Mouse (Mus musculus): Measurements from ENCODE around the gene Alad. TPM values are rescaled to one million over a fixed set of nuclear protein-coding genes. Genes with fewer than 3 reads are reported as not detected.
A peak's percentile ranks its signal among the peaks of the same experiment; 100 is the strongest.

Alad gene
- polyA plus RNA-seq, 1 experiment from 2014 or later: 156 TPM

DNA sequence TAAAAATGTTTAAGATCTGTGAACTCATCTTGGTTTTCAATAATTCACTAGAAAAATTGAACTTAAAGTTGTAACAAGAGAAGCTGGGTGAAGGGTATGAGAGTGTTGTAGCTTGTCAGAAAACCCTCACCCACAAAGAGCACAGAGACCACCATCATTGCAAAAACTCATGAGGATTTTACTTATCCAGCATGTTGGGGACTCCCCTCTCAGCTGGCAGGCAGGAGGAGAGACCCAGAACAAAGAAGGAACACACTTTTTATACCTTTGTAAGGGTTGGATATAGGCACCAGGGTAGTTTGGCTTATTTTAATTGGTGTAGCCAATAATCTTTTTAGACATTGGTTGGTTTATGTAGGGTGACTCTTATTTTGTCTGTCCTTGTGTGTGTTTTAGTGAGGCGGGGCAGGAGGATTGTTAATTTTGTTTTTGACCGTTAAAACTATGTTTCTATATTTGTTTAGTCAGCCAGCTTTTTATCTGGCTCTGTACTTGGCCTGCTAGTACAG is 1.2 kb upstream of the Alad start:
- Histone ChIP-seq H3K36me3 (ENCODE audit: control insufficient read depth, insufficient read depth) (no peaks in the 10 kb centered on the region; the same call in 1 of the 2 replicates), H3K4me3 (ENCODE audit: low read depth, low read length) (no peak overlapping the region), H3K9ac (ENCODE audit: low read depth, low read length) (no peak overlapping the region), H3K27ac (ENCODE audit: low read depth, low read length) (no peak overlapping the region), H3K4me1 (replicated peaks; ENCODE audit: control insufficient read depth, insufficient read depth, low read length) (peaks cover 2% of the 10 kb centered on the region), H3K27me3 (replicated peaks; ENCODE audit: control insufficient read depth, insufficient read depth, low read length) (no peaks in the 10 kb centered on the region), H3K4me2 (replicated peaks; ENCODE audit: low read depth) (no peak overlapping the region), H3K9me3 (ENCODE audit: control insufficient read depth) (no peaks in the 10 kb centered on the region)
- 67% methylated on average over 2 of the region's 2 CpGs for WGBS
- no peak for TF ChIP-seq CTCF (IDR thresholded peaks at IDR 0.05; ENCODE audit: low read depth)
- ATAC-seq: no peak

DNA sequence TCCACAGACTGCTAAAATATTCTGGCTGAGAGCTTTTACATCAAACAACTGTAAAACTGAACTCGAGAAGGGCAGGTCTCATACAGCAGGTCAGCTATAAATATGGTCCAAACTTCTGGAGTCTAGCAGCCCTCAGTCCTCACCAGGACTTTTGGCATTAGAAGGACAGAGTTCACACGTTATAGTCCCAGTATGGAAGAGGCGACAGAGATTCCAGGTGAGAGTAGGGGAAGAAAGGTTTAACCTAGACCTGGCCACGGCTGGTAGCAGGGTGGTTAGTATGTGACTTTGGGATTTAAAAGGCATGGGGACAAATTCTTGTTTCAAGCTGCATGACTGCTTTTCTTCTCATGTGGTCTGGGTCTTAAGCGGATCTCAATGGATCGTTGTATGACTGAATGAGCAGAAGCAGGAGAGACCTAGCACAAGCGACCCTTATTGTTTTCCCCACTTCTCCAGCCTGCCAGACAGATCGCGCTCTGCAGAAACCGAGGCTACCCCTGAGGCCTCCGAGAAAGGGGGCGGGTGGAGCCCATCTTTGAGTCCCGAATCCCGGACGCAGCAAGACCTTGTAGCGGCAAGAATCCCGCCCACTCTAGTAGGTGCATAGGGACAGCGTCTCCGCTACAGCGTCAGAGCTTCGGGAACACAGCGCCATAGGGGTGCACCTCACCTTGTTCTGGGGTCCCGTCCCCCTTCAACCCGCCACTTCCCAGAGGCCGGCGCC is 433 bp downstream of the Alad start:
- 2% methylated on average over 26 of the region's 26 CpGs for WGBS

DNA sequence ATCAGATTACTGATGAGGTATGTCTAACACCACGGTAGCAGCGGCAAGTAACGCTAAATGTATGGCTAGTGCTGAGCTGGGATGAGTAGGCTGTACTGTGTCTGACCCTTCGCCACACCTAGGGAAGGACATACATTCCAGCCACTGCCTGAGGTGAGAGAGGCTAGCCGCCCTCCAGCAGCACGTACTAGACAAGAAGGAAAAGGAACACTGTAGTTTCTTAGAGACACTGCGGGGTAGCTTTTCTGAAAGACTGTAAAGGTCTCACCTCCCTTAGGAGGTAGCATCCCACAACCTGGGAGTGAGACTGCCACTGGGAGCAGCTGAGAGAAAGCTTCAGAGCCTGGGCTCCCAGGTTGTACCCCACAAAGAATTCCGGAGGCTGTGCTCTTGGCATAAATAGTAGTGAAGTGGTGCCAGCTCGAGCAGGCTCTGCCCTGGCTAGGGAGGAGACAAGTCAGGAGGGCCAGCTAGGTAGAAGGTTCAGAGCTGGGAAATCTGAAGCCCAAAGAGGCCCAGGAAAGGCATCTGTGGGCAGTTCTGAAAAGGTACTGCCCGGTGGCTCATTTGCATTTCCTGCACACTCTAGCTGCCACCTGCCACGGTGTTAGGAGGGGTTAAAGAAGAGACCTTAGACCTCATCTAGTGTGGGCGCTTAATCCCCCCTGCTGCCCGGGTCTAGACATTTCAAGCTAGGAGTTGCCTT is 1.1 kb downstream of the Alad start:
- Histone ChIP-seq H3K27me3 (replicated peaks; ENCODE audit: control insufficient read depth, insufficient read depth, low read length) (no peaks in the 10 kb centered on the region), H3K36me3 (ENCODE audit: control insufficient read depth, insufficient read depth) (peaks cover 7% of the 10 kb centered on the region; the same call in 1 of the 2 replicates), H3K9ac (ENCODE audit: low read depth, low read length) (peak overlapping the region; percentile 81), H3K4me2 (replicated peaks; ENCODE audit: low read depth) (peak overlapping the region; percentile 89), H3K27ac (ENCODE audit: low read depth, low read length) (peak overlapping the region; percentile 82), H3K9me3 (ENCODE audit: control insufficient read depth) (no peaks in the 10 kb centered on the region), H3K4me3 (ENCODE audit: low read depth, low read length) (peak overlapping the region; percentile 74), H3K4me1 (replicated peaks; ENCODE audit: control insufficient read depth, insufficient read depth, low read length) (peaks cover 11% of the 10 kb centered on the region)
- peak; percentile 27; the same call in 1 of the 2 replicates for TF ChIP-seq CTCF (IDR thresholded peaks at IDR 0.05; ENCODE audit: low read depth)
- ATAC-seq: peak; percentile 26
- WGBS: 22% methylated on average over 13 of the region's 13 CpGs

More for the DNA sequence above, 433 bp downstream of the Alad start:
- Histone ChIP-seq H3K9ac (ENCODE audit: low read depth, low read length) (peak overlapping the region; percentile 81), H3K27me3 (replicated peaks; ENCODE audit: control insufficient read depth, insufficient read depth, low read length) (no peaks in the 10 kb centered on the region), H3K27ac (ENCODE audit: low read depth, low read length) (peak overlapping the region; percentile 82), H3K4me2 (replicated peaks; ENCODE audit: low read depth) (peak overlapping the region; percentile 89), H3K36me3 (ENCODE audit: control insufficient read depth, insufficient read depth) (no peaks in the 10 kb centered on the region; the same call in 1 of the 2 replicates), H3K4me1 (replicated peaks; ENCODE audit: control insufficient read depth, insufficient read depth, low read length) (peaks cover 11% of the 10 kb centered on the region), H3K4me3 (ENCODE audit: low read depth, low read length) (peak overlapping the region; percentile 74), H3K9me3 (ENCODE audit: control insufficient read depth) (no peaks in the 10 kb centered on the region)
- TF ChIP-seq CTCF (IDR thresholded peaks at IDR 0.05; ENCODE audit: low read depth): no peak
- ATAC-seq: peak; percentile 39

DNA sequence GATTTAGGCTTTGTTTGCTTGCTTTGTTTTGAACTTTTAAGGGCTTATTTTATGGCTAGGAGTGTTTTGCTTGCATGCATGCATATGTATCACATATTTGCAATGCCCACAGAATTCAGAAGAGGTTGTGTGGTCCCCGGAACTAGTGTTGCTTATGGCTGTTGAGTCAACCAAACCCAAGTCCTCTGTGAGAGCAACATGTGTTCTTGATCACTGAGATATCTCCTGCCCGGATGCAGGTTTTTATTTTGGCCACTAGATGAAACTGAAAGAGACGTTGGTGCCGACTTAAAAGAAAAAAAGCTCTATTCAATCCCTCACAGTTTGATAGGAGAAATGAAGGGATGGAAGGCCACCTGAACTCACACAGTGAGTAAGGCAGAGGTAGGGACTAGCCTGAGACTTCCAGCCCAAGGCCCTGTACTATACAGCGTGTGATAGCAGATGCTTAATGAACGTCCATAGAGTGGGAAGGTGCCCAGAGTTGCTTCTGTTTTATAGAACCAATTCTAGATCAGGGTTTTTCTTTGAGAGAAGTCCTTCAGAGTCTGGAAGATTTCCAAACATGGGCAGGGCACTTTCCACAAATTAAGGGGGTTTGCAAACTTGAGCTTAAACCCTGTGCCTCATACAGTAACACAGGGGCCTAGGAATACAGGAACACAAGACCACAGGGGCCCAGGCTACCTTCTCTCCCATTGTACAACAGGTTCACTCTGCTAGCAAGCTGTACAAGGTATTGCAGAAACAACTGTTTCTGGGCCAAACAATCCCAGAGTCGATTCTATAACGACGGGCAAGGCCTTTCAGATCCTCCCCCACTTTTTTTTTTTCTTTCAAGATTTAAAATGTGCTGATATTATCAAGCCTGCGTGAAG is 1.9 kb downstream of the Alad start:
- Histone ChIP-seq H3K9ac (ENCODE audit: low read depth, low read length) (peak overlapping the region; percentile 81; the same call in 1 of the 2 replicates), H3K4me3 (ENCODE audit: low read depth, low read length) (peak overlapping the region; percentile 74), H3K36me3 (ENCODE audit: control insufficient read depth, insufficient read depth) (peaks cover 15% of the 10 kb centered on the region), H3K27me3 (replicated peaks; ENCODE audit: control insufficient read depth, insufficient read depth, low read length) (no peaks in the 10 kb centered on the region), H3K9me3 (ENCODE audit: control insufficient read depth) (no peaks in the 10 kb centered on the region), H3K4me1 (replicated peaks; ENCODE audit: control insufficient read depth, insufficient read depth, low read length) (peaks cover 11% of the 10 kb centered on the region), H3K4me2 (replicated peaks; ENCODE audit: low read depth) (peak overlapping the region; percentile 89), H3K27ac (ENCODE audit: low read depth, low read length) (peak overlapping the region; percentile 82)
- ATAC-seq: no peak
- TF ChIP-seq CTCF (IDR thresholded peaks at IDR 0.05; ENCODE audit: low read depth): no peak
- 43% methylated on average over 10 of the region's 10 CpGs for WGBS

DNA sequence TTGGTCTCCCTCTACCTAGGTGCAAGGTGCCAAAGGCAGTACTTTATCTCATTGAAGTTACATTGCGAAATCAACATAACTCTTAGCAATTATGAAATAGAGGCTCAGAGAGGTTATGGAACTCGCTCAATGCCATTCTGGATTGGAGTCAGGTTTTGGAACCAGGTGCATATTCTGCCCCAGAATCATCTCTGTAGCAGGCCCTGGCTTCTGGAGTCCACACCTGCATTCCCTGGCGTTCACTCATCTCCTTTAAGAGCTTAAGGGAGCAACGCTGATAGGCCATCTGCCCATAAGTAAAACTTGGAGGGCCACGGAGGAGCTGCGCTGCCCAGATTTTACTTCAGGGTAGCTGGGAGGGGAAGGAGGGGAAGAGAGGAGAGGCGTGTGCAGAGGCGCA is 2.7 kb downstream of the Alad start:
- Histone ChIP-seq H3K36me3 (ENCODE audit: control insufficient read depth, insufficient read depth) (peaks cover 22% of the 10 kb centered on the region), H3K9me3 (ENCODE audit: control insufficient read depth) (no peaks in the 10 kb centered on the region), H3K27me3 (replicated peaks; ENCODE audit: control insufficient read depth, insufficient read depth, low read length) (no peaks in the 10 kb centered on the region), H3K27ac (ENCODE audit: low read depth, low read length) (peak overlapping the region; percentile 82), H3K4me3 (ENCODE audit: low read depth, low read length) (no peak overlapping the region), H3K4me2 (replicated peaks; ENCODE audit: low read depth) (peak overlapping the region; percentile 89), H3K9ac (ENCODE audit: low read depth, low read length) (no peak overlapping the region), H3K4me1 (replicated peaks; ENCODE audit: control insufficient read depth, insufficient read depth, low read length) (peaks cover 11% of the 10 kb centered on the region)
- ATAC-seq: peak; percentile 25
- no peak for TF ChIP-seq CTCF (IDR thresholded peaks at IDR 0.05; ENCODE audit: low read depth)
- 45% methylated on average over 8 of the region's 8 CpGs for WGBS
